ENCODE assay signal across 12 mouse cellular contexts in genomic region chr7:27367976-27368375, GRCm38 (mm10). TPM values are rescaled to one million over a fixed set of nuclear protein-coding genes. Genes with fewer than 3 reads are reported as not detected.
DNase-seq lines count a peak whose midpoint lies in the region; ATAC-seq and TF ChIP-seq lines count a peak whose summit lies in the region.
"Had no signal": no experiment of that assay in that cellular context is flagged by ENCODE, and none has a peak within 500 bp of the region (broad histone marks: within the 10 kb centered on the region; RNA-seq: fewer than 3 reads in every experiment).

No protein-coding gene starts in this region.

- peak overlapping the region; percentile 37; the same call in 1 of the 2 replicates for H3K4me2 ChIP-seq in liver, embryonic 11.5 days
- H3K4me2 ChIP-seq in liver, postnatal 0 days (ENCODE audit: low read depth, low read length): no peak overlapping the region
- H3K4me2 ChIP-seq in limb, embryonic 12.5 days: peak overlapping the region; percentile 52

- H3K9ac ChIP-seq in liver, embryonic 11.5 days (ENCODE audit: low read depth, low read length): no peak overlapping the region
- no peak overlapping the region for H3K9ac ChIP-seq in liver, postnatal 0 days (replicated peaks)
- H3K9ac ChIP-seq in limb, embryonic 12.5 days (replicated peaks): no peak overlapping the region
- H3K9ac ChIP-seq: forebrain, postnatal 0 days had no signal

- no peak for TF ChIP-seq CTCF in liver, postnatal 0 days (IDR thresholded peaks at IDR 0.05; ENCODE audit: low read depth)
- TF ChIP-seq CTCF in E14TG2a.4 (conservative IDR thresholded peaks at IDR 0.05; ENCODE audit: low read length): no peak

- no peaks in the 10 kb centered on the region for H3K36me3 ChIP-seq in liver, embryonic 11.5 days (ENCODE audit: control insufficient read depth, insufficient read depth, low read length)
- H3K36me3 ChIP-seq in liver, postnatal 0 days (replicated peaks; ENCODE audit: insufficient read depth, low read length): no peaks in the 10 kb centered on the region
- H3K36me3 ChIP-seq in E14TG2a.4 (ENCODE audit: insufficient read depth, low read length): peaks cover 25% of the 10 kb centered on the region
- H3K36me3 ChIP-seq in limb, embryonic 12.5 days: no peaks in the 10 kb centered on the region

- H3K27ac ChIP-seq in liver, embryonic 11.5 days (ENCODE audit: low read depth, low read length): no peak overlapping the region
- no peak overlapping the region for H3K27ac ChIP-seq in liver, postnatal 0 days (ENCODE audit: low read depth)
- no peak overlapping the region for H3K27ac ChIP-seq in limb, embryonic 12.5 days

- 0 out of 2 replicates have a peak, but pooled peaks have one; percentile 21 for ATAC-seq in liver, embryonic 11.5 days (replicated peaks; ENCODE audit: low FRiP score)
- no peak for ATAC-seq in liver, postnatal 0 days
- ATAC-seq in limb, embryonic 12.5 days (ENCODE audit: insufficient number of reproducible peaks, insufficient read depth, low FRiP score, low TSS enrichment, low read depth): no peak
- ATAC-seq in megakaryocyte, adult 5-6 weeks (ENCODE audit: poor library complexity, severe bottlenecking): no peak
- ATAC-seq: forebrain, postnatal 0 days; hindbrain, embryonic 16.5 days had no signal

- peaks cover 99% of the 10 kb centered on the region for H3K27me3 ChIP-seq in liver, embryonic 11.5 days (replicated peaks; ENCODE audit: control insufficient read depth, insufficient read depth, low read length)
- H3K27me3 ChIP-seq in liver, postnatal 0 days (ENCODE audit: insufficient read depth, low read length): peaks cover 90% of the 10 kb centered on the region
- H3K27me3 ChIP-seq in E14TG2a.4 (ENCODE audit: insufficient read depth, low read length): peaks cover 52% of the 10 kb centered on the region
- peaks cover 100% of the 10 kb centered on the region for H3K27me3 ChIP-seq in limb, embryonic 12.5 days

- H3K4me1 ChIP-seq in liver, embryonic 11.5 days (replicated peaks; ENCODE audit: control insufficient read depth, insufficient read depth, low read length): peaks cover 5% of the 10 kb centered on the region; the same call in 1 of the 2 replicates
- peaks cover 2% of the 10 kb centered on the region; the same call in 1 of the 2 replicates for H3K4me1 ChIP-seq in liver, postnatal 0 days (ENCODE audit: insufficient read depth)
- peaks cover 72% of the 10 kb centered on the region for H3K4me1 ChIP-seq in E14TG2a.4 (replicated peaks; ENCODE audit: low read depth, low read length)
- H3K4me1 ChIP-seq in limb, embryonic 12.5 days (replicated peaks): peaks cover 17% of the 10 kb centered on the region

- no peak for DNase-seq in liver, embryonic 11.5 days (ENCODE audit: low spot score)
- no peak for DNase-seq in liver, postnatal 0 days
- DNase-seq in R1 (ENCODE audit: low read depth, low spot score): peak; percentile 95
- no peak for DNase-seq in layer of hippocampus, postnatal 36 days
- DNase-seq: cerebellum, adult 8-10 months; forebrain, postnatal 0 days; thymus, adult 18-20 months had no signal

- H3K4me3 ChIP-seq in liver, embryonic 11.5 days (ENCODE audit: low read depth, low read length): 0 out of 2 replicates have a peak overlapping the region, but pooled peaks have one; percentile 24
- no peak overlapping the region for H3K4me3 ChIP-seq in liver, postnatal 0 days (ENCODE audit: low read depth, low read length)
- H3K4me3 ChIP-seq in E14TG2a.4 (replicated peaks; ENCODE audit: low read length): peak overlapping the region; percentile 74
- peak overlapping the region; percentile 31 for H3K4me3 ChIP-seq in limb, embryonic 12.5 days (replicated peaks)

- H3K9me3 ChIP-seq in liver, embryonic 11.5 days (ENCODE audit: control insufficient read depth, low read length): peaks cover 5% of the 10 kb centered on the region; the same call in 1 of the 2 replicates
- no peaks in the 10 kb centered on the region for H3K9me3 ChIP-seq in liver, postnatal 0 days (ENCODE audit: low read length)
- peaks cover 4% of the 10 kb centered on the region; the same call in 1 of the 2 replicates for H3K9me3 ChIP-seq in E14TG2a.4 (ENCODE audit: low read length)
- peaks cover 9% of the 10 kb centered on the region for H3K9me3 ChIP-seq in limb, embryonic 12.5 days

- no peak for TF ChIP-seq EP300 in liver, postnatal 0 days (IDR thresholded peaks at IDR 0.05; ENCODE audit: low read depth)

- WGBS in liver, embryonic 11.5 days: 6% methylated on average over 11 of the region's 11 CpGs
- 13% methylated on average over 11 of the region's 11 CpGs for WGBS in liver, postnatal 0 days (ENCODE audit: insufficient replicate concordance)
- 13% methylated on average over 11 of the region's 11 CpGs for WGBS in limb, embryonic 12.5 days

RNA-seq across cellular contexts. Expression of gene Gm20479, which starts 10.8 kb away (rescaled TPM):
- polyA plus RNA-seq in liver, embryonic 11.5 days (2014; fragmentation: Nextera tagmentation; extraction: Ambion mirVana): 0.43 and 1.2 TPM in 2 replicates
- 1.1 TPM in 1 of 2 replicates, not detected in the other for polyA plus RNA-seq in liver, postnatal 0 days (2015; fragmentation: Nextera tagmentation; extraction: Ambion mirVana)
- polyA plus RNA-seq in limb, embryonic 12.5 days (2016; fragmentation: Nextera tagmentation; extraction: Ambion mirVana): 0.42 TPM in 1 of 2 replicates, not detected in the other
- not detected for total RNA-seq in layer of hippocampus, postnatal 36 days (2021)
- total RNA-seq in megakaryocyte, adult 5-6 weeks (2015): not detected in 2 replicates
- not detected in 2 replicates for total RNA-seq in megakaryocyte, adult 5-6 weeks (2017)
- total RNA-seq: forebrain, postnatal 0 days; liver, adult 2 months had no signal
- polyA plus RNA-seq: forebrain, postnatal 0 days; hindbrain, embryonic 16.5 days; liver, adult 2 months had no signal

RNA-seq across cellular contexts. Expression of gene Shkbp1, which starts 12.2 kb away (rescaled TPM):
- polyA plus RNA-seq in liver, embryonic 11.5 days (2014; fragmentation: Nextera tagmentation; extraction: Ambion mirVana): 46.8 and 49.6 TPM in 2 replicates
- polyA plus RNA-seq in liver, postnatal 0 days (2015; fragmentation: Nextera tagmentation; extraction: Ambion mirVana): 9.5 and 10.9 TPM in 2 replicates
- 59.5 and 59.9 TPM in 2 replicates for polyA plus RNA-seq in limb, embryonic 12.5 days (2016; fragmentation: Nextera tagmentation; extraction: Ambion mirVana)
- total RNA-seq in layer of hippocampus, postnatal 36 days (2021): 10 to 100 TPM; 36.2 to 37.3 TPM
- total RNA-seq in megakaryocyte, adult 5-6 weeks (2015): 42.6 and 43.6 TPM in 2 replicates
- 30.9 and 34.0 TPM in 2 replicates for total RNA-seq in megakaryocyte, adult 5-6 weeks (2017)

RNA-seq across cellular contexts. Expression of gene Ltbp4, which starts 30.5 kb away (rescaled TPM):
- polyA plus RNA-seq in liver, embryonic 11.5 days (2014; fragmentation: Nextera tagmentation; extraction: Ambion mirVana): 7.1 and 10.2 TPM in 2 replicates
- polyA plus RNA-seq in liver, postnatal 0 days (2015; fragmentation: Nextera tagmentation; extraction: Ambion mirVana): 7.2 and 9.2 TPM in 2 replicates
- polyA plus RNA-seq in limb, embryonic 12.5 days (2016; fragmentation: Nextera tagmentation; extraction: Ambion mirVana): 15.2 and 15.8 TPM in 2 replicates
- total RNA-seq in layer of hippocampus, postnatal 36 days (2021): 10 to 100 TPM; 52.8 to 59.6 TPM
- total RNA-seq in megakaryocyte, adult 5-6 weeks (2015): not detected in 2 replicates
- not detected in 2 replicates for total RNA-seq in megakaryocyte, adult 5-6 weeks (2017)
